Mouse (Mus musculus): Measurements from ENCODE around the gene Zbtb38. TPM values are rescaled to one million over a fixed set of nuclear protein-coding genes. Genes with fewer than 3 reads are reported as not detected.

Zbtb38 gene
- polyA plus RNA-seq, 1 experiment from 2014 or later: 57.1 TPM

GRCm38 (mm10) chr9:96712758-96713471 is 39.7 kb downstream of the Zbtb38 start:
- no peak overlapping the region for H3K4me2 ChIP-seq (ENCODE audit: low read length)
- no peak overlapping the region for H3K9ac ChIP-seq (ENCODE audit: low read depth, low read length)
- no peak overlapping the region for H3K27ac ChIP-seq (ENCODE audit: low read length)
- ATAC-seq: no peak
- no peaks in the 10 kb centered on the region for H3K36me3 ChIP-seq (ENCODE audit: control insufficient read depth, insufficient read depth, low read length)
- 80% methylated on average over 14 of the region's 14 CpGs for WGBS
- no peaks in the 10 kb centered on the region for H3K9me3 ChIP-seq (replicated peaks; ENCODE audit: control insufficient read depth, low read length, poor library complexity, severe bottlenecking)
- H3K27me3 ChIP-seq (ENCODE audit: control insufficient read depth, insufficient read depth, low read depth, low read length): no peaks in the 10 kb centered on the region
- H3K4me1 ChIP-seq (ENCODE audit: control insufficient read depth, insufficient read depth, low read length): peaks cover 9% of the 10 kb centered on the region; the same call in 1 of the 2 replicates
- no peak overlapping the region for H3K4me3 ChIP-seq (ENCODE audit: low read depth, low read length)

DNA sequence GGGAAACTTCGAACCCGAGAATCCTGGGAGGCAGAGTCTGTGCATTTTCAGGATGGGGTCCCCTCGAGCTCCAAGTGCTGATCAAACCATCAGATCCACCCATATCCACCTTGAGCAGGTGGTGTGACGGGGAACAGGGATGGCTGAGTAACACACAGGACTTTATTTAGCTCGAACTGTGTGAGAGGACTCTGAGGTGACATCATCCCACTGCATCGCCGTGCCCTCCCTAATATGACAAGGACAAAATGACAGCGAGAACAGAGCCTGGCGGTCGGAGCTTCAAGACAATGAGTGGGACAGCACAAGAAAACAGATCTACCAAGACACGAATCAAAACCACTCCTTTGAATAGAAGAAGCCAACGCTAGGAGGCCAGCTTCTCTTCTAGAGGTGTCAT is 40.6 kb downstream of the Zbtb38 start:
- Histone ChIP-seq H3K9ac (ENCODE audit: low read depth, low read length) (no peak overlapping the region), H3K27ac (ENCODE audit: low read length) (no peak overlapping the region), H3K4me1 (ENCODE audit: control insufficient read depth, insufficient read depth, low read length) (peaks cover 9% of the 10 kb centered on the region; the same call in 1 of the 2 replicates), H3K4me2 (ENCODE audit: low read length) (no peak overlapping the region), H3K9me3 (replicated peaks; ENCODE audit: control insufficient read depth, low read length, poor library complexity, severe bottlenecking) (no peaks in the 10 kb centered on the region), H3K4me3 (ENCODE audit: low read depth, low read length) (no peak overlapping the region), H3K27me3 (ENCODE audit: control insufficient read depth, insufficient read depth, low read depth, low read length) (no peaks in the 10 kb centered on the region), H3K36me3 (ENCODE audit: control insufficient read depth, insufficient read depth, low read length) (no peaks in the 10 kb centered on the region)
- WGBS: 89% methylated on average over 12 of the region's 12 CpGs
- ATAC-seq: no peak

DNA sequence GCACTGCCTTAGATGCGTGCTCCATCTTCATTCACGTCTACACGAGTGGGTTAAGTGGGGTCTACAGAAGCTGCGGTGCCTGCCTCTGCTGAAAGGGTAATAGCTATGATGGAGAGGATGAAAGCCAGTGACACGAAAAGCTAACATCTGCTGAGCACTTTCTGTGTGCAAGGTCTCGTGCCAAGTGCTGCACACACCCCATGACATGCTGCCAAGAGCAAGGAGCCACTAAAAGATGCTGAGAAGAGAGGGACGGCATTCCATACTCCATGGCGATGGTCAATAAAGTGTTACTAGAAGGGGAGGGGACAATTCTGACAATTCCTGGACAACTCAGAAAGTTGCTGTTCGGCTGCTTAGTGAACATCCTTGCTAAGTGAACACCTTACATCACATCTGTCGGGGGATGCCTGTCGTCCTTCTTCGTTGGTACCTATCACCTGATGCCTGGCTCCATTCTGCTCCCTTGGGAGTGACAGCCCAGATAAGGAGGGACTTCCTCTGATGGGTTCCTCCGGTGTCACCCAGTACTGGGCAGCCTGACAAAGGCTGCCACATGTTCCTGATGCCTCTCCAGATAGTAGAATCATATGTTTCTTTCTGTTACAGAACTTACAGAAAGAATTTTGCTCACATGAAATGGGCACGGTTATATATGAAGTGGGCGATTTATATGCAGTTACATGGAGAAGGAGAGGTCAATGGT is 42.2 kb downstream of the Zbtb38 start:
- WGBS: 88% methylated on average over 15 of the region's 15 CpGs
- Histone ChIP-seq H3K27ac (ENCODE audit: low read length) (no peak overlapping the region), H3K4me1 (ENCODE audit: control insufficient read depth, insufficient read depth, low read length) (peaks cover 12% of the 10 kb centered on the region; the same call in 1 of the 2 replicates), H3K36me3 (ENCODE audit: control insufficient read depth, insufficient read depth, low read length) (no peaks in the 10 kb centered on the region), H3K27me3 (ENCODE audit: control insufficient read depth, insufficient read depth, low read depth, low read length) (no peaks in the 10 kb centered on the region), H3K9me3 (replicated peaks; ENCODE audit: control insufficient read depth, low read length, poor library complexity, severe bottlenecking) (no peaks in the 10 kb centered on the region), H3K4me3 (ENCODE audit: low read depth, low read length) (no peak overlapping the region), H3K9ac (ENCODE audit: low read depth, low read length) (no peak overlapping the region), H3K4me2 (ENCODE audit: low read length) (no peak overlapping the region)
- no peak for ATAC-seq

DNA sequence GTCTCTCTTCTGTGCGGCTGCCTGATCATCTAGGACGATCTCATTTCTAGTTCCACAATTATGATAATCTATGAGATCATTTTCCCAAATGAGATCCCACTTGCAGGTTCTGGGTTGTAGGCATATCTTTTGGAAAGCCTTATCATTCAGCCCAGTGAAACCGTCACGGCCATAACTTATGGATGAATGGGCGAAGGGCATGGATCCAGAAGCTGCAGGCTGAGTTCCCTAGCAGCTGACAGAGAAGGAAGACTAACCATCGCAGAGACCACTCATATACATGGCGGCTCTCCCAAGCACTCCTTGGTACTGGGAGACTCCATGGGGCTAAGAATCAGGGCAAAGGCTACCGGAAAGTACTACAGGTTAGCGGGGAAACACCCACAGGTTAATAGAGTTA is 43.7 kb downstream of the Zbtb38 start:
- Histone ChIP-seq H3K4me1 (ENCODE audit: control insufficient read depth, insufficient read depth, low read length) (peaks cover 4% of the 10 kb centered on the region; the same call in 1 of the 2 replicates), H3K9ac (ENCODE audit: low read depth, low read length) (no peak overlapping the region), H3K9me3 (replicated peaks; ENCODE audit: control insufficient read depth, low read length, poor library complexity, severe bottlenecking) (no peaks in the 10 kb centered on the region), H3K36me3 (ENCODE audit: control insufficient read depth, insufficient read depth, low read length) (no peaks in the 10 kb centered on the region), H3K4me3 (ENCODE audit: low read depth, low read length) (no peak overlapping the region), H3K27me3 (ENCODE audit: control insufficient read depth, insufficient read depth, low read depth, low read length) (no peaks in the 10 kb centered on the region), H3K27ac (ENCODE audit: low read length) (no peak overlapping the region), H3K4me2 (ENCODE audit: low read length) (no peak overlapping the region)
- WGBS: 95% methylated on average over 9 of the region's 9 CpGs
- ATAC-seq: no peak

- H3K36me3 ChIP-seq (ENCODE audit: control insufficient read depth, insufficient read depth, low read length): no peaks in the 10 kb centered on the region
- no peak overlapping the region for H3K4me3 ChIP-seq (ENCODE audit: low read depth, low read length)
- 0 out of 2 replicates have a peak, but pooled peaks have one; percentile 12 for ATAC-seq
- 88% methylated on average over 4 of the region's 4 CpGs for WGBS
- H3K27me3 ChIP-seq (ENCODE audit: control insufficient read depth, insufficient read depth, low read depth, low read length): no peaks in the 10 kb centered on the region
- H3K4me1 ChIP-seq (ENCODE audit: control insufficient read depth, insufficient read depth, low read length): peaks cover 3% of the 10 kb centered on the region; the same call in 1 of the 2 replicates
- H3K27ac ChIP-seq (ENCODE audit: low read length): no peak overlapping the region
- H3K4me2 ChIP-seq (ENCODE audit: low read length): no peak overlapping the region
- no peaks in the 10 kb centered on the region for H3K9me3 ChIP-seq (replicated peaks; ENCODE audit: control insufficient read depth, low read length, poor library complexity, severe bottlenecking)
- no peak overlapping the region for H3K9ac ChIP-seq (ENCODE audit: low read depth, low read length)
These were observed 44.7 kb downstream of the Zbtb38 start for GRCm38 (mm10) chr9:96707964-96708363.

DNA sequence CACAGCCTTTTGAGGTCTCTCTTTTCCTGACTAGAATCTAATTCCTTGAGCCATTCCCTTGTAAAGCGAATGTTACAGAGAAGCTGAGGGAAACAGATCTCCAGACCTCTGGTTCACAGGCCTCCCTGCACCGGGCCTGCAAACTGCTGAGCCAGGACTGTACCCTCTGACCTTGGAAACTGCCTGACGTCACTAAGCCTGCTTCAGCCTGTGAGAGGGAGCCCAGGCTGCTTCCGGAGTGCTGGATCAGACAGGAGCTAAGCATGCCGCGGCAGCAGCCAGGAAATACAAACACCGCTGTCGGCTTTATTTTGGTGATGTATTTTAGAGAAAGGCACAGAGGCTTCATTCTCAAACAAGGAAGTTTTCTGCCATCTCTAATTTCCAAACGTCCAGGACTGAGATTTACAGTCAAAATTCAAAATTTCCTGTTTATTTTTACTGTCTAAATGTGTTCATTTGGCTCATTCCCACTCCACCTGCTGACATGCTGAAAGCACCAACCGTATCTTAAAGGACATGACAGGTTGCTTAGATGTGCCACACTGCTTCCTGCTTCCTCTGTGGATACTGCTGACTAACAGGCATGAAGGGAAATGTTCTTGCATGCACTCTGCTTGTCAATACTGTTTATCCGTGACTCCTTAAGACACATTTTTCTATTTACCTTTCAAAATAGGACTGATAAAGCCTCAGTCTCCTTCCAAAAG is 46.9 kb downstream of the Zbtb38 start:
- Histone ChIP-seq H3K4me2 (ENCODE audit: low read length) (no peak overlapping the region), H3K4me1 (ENCODE audit: control insufficient read depth, insufficient read depth, low read length) (peaks cover 3% of the 10 kb centered on the region; the same call in 1 of the 2 replicates), H3K36me3 (ENCODE audit: control insufficient read depth, insufficient read depth, low read length) (peaks cover 2% of the 10 kb centered on the region; the same call in 1 of the 2 replicates), H3K9me3 (replicated peaks; ENCODE audit: control insufficient read depth, low read length, poor library complexity, severe bottlenecking) (no peaks in the 10 kb centered on the region), H3K4me3 (ENCODE audit: low read depth, low read length) (no peak overlapping the region), H3K27ac (ENCODE audit: low read length) (0 out of 2 replicates have a peak overlapping the region, but pooled peaks have one; percentile 43), H3K27me3 (ENCODE audit: control insufficient read depth, insufficient read depth, low read depth, low read length) (no peaks in the 10 kb centered on the region), H3K9ac (ENCODE audit: low read depth, low read length) (no peak overlapping the region)
- no peak for ATAC-seq
- 35% methylated on average over 11 of the region's 11 CpGs for WGBS

GRCm38 (mm10) chr9:96704935-96705334 is 47.7 kb downstream of the Zbtb38 start:
- Histone ChIP-seq H3K9ac (ENCODE audit: low read depth, low read length) (no peak overlapping the region), H3K27me3 (ENCODE audit: control insufficient read depth, insufficient read depth, low read depth, low read length) (no peaks in the 10 kb centered on the region), H3K4me1 (ENCODE audit: control insufficient read depth, insufficient read depth, low read length) (peaks cover 3% of the 10 kb centered on the region; the same call in 1 of the 2 replicates), H3K36me3 (ENCODE audit: control insufficient read depth, insufficient read depth, low read length) (peaks cover 2% of the 10 kb centered on the region; the same call in 1 of the 2 replicates), H3K27ac (ENCODE audit: low read length) (no peak overlapping the region), H3K9me3 (replicated peaks; ENCODE audit: control insufficient read depth, low read length, poor library complexity, severe bottlenecking) (no peaks in the 10 kb centered on the region), H3K4me3 (ENCODE audit: low read depth, low read length) (no peak overlapping the region), H3K4me2 (ENCODE audit: low read length) (no peak overlapping the region)
- WGBS: 91% methylated on average over 9 of the region's 9 CpGs
- no peak for ATAC-seq

DNA sequence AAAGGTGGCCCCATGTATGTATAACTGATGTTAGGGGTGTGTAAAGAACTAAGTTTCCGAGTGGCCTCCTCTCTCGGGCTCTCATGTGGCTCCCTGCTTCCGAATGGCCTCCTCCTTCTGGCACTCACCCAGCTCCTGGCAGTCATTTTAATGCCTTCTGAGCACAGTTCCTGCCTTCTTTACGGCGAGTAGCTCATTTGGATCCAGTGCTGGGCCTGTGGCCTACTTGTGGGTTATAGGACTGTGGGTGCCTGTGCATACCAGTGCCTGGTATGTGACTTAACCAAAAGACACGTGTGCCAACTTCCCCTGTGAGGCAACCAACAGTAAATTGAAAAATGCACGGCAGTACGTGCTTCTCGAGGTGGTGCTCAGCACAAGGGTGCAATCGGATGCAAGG is 50.7 kb downstream of the Zbtb38 start:
- H3K4me1 ChIP-seq (ENCODE audit: control insufficient read depth, insufficient read depth, low read length): peaks cover 3% of the 10 kb centered on the region; the same call in 1 of the 2 replicates
- H3K4me2 ChIP-seq (ENCODE audit: low read length): no peak overlapping the region
- H3K9ac ChIP-seq (ENCODE audit: low read depth, low read length): no peak overlapping the region
- H3K36me3 ChIP-seq (ENCODE audit: control insufficient read depth, insufficient read depth, low read length): peaks cover 9% of the 10 kb centered on the region
- no peaks in the 10 kb centered on the region for H3K27me3 ChIP-seq (ENCODE audit: control insufficient read depth, insufficient read depth, low read depth, low read length)
- H3K27ac ChIP-seq (ENCODE audit: low read length): no peak overlapping the region
- ATAC-seq: no peak
- peaks cover 3% of the 10 kb centered on the region; the same call in 1 of the 2 replicates for H3K9me3 ChIP-seq (replicated peaks; ENCODE audit: control insufficient read depth, low read length, poor library complexity, severe bottlenecking)
- no peak overlapping the region for H3K4me3 ChIP-seq (ENCODE audit: low read depth, low read length)
- WGBS: 92% methylated on average over 10 of the region's 10 CpGs

All from midbrain, embryonic 16.5 days (tissue).